Mouse (Mus musculus) heart, embryonic 14.5 days (tissue): ENCODE measurements around the gene Plekha7. TPM values are rescaled to one million over a fixed set of nuclear protein-coding genes. Genes with fewer than 3 reads are reported as not detected.

ENCODE experiments used
- ATAC-seq: fragments of 200-750 bp; cut with Nextera tagmentation; 2 replicates; pipeline ENCODE4 v1.8.0; 2017; ENCODE audit warnings: low read depth, moderate TSS enrichment; ENCODE audit not compliant: insufficient number of reproducible peaks, insufficient read depth, low FRiP score
- H3K27ac ChIP-seq, 2 experiments: fragments of 200-500 bp in 1 of 2; fragments of 300-500 bp in 1 of 2; sonication (generic) in 1 of 2; replicated peaks in 1 of 2; 2 replicates each; pipeline ENCODE4 v1.5.1; 2012 to 2014; ENCODE audit warnings: low read depth in 2 of 2, low read length in 2 of 2, control low read depth in 1 of 2, mild to moderate bottlenecking in 1 of 2, mixed read lengths in 1 of 2; ENCODE audit not compliant: control insufficient read depth in 1 of 2, insufficient read depth in 1 of 2
- H3K27me3 ChIP-seq: fragments of 300-500 bp; sonication (generic); 2 replicates; pipeline ENCODE4 v1.6.1; 2014; ENCODE audit warnings: mild to moderate bottlenecking, low read length, control low read depth; ENCODE audit not compliant: control insufficient read depth, insufficient read depth
- H3K36me3 ChIP-seq: fragments of 300-500 bp; sonication (generic); 2 replicates; pipeline ENCODE4 v1.6.1; 2014; ENCODE audit warnings: mild to moderate bottlenecking, control low read depth, low read length, mixed read lengths; ENCODE audit not compliant: control insufficient read depth, insufficient read depth
- H3K4me1 ChIP-seq, 2 experiments: fragments of 200-500 bp in 1 of 2; fragments of 300-500 bp in 1 of 2; sonication (generic) in 1 of 2; 2 replicates each; pipeline ENCODE4 v1.6.1; 2012 to 2014; ENCODE audit warnings: low read length in 2 of 2, control low read depth in 1 of 2, mixed read lengths in 1 of 2; ENCODE audit not compliant: control insufficient read depth in 2 of 2, insufficient read depth in 2 of 2
- H3K4me2 ChIP-seq: fragments of 300-500 bp; sonication (generic); 2 replicates; pipeline ENCODE4 v1.6.1; 2014; ENCODE audit warnings: mild to moderate bottlenecking, low read length
- H3K4me3 ChIP-seq, 2 experiments: fragments of 200-500 bp in 1 of 2; fragments of 300-500 bp in 1 of 2; sonication (generic) in 1 of 2; 2 replicates each; pipeline ENCODE4 v1.5.1; 2012 to 2014; ENCODE audit warnings: low read length in 2 of 2, mild to moderate bottlenecking in 2 of 2, control low read depth in 1 of 2, low read depth in 1 of 2, moderate library complexity in 1 of 2; ENCODE audit not compliant: control insufficient read depth in 1 of 2, insufficient read depth in 1 of 2
- H3K9ac ChIP-seq: fragments of 300-500 bp; sonication (generic); 2 replicates; pipeline ENCODE4 v1.6.1; 2014; ENCODE audit warnings: mild to moderate bottlenecking, low read length
- H3K9me3 ChIP-seq: fragments of 300-500 bp; sonication (generic); 2 replicates; pipeline ENCODE4 v1.6.1; 2016; ENCODE audit warnings: low read length, control low read depth; ENCODE audit not compliant: control insufficient read depth
- WGBS: fragments of 180-500 bp; shearing (Covaris S2); extraction: QIAGEN DNeasy Blood & Tissue Kit; methylation state at CpG from one replicate; pipeline ENCODE4 v1.1.7; 2014; 5-methylcytosine and 5-hydroxymethylcytosine counted together
- polyA plus RNA-seq: library from polyadenylated mRNA; unstranded; fragments of >200 nt; fragmentation: Nextera tagmentation; extraction: Ambion mirVana; gene quantifications from 2 replicates; pipeline ENCODE4 v1.2.1, GENCODE M21; 2014

Gene Plekha7
- polyA plus RNA-seq, 1 experiment from 2014 or later = 26.1 TPM

DNA sequence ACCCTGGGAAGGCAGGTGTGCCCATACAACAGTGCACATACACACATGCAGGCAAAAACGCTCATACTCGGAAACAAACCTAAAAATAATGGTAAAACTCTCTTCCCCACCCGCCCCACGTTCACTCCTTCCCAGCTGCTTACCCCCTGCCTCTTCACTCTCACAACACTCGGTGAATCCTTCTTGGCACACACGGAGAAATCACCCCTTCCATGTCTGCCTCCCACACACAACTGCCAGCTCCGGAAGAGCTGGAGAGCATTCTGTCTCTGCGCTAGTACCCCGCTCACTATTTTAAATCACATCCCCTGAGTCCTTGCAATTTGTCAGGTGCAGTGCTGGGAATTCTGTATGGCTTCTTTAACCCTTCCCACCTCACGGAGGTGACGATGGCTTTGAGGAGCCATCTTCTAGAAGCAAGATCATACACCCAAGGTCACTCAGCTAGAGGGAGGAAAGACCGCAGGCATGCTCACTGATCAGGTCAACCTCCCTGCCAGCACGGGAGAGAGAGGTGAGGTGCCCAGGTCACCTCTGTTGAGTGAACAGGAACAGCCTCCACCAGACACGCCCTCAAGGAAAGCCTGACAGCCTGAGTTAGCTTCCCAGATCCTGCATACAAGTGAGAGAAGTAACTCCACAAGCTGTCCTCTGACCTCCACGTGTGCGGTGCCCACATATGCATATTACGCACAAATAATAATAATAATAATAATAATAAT, 49.6 kb downstream of the Plekha7 start:
- Histone ChIP-seq H3K27ac (no peak overlapping the region), H3K27me3 (no peaks in the 10 kb centered on the region), H3K36me3 (no peaks in the 10 kb centered on the region), H3K4me2 (no peak overlapping the region), H3K4me1 (peaks cover 6 to 19% of the 10 kb centered on the region in 2 experiments; a peak in 3 of 4 replicates), H3K4me3 (no peak overlapping the region), H3K9ac (no peak overlapping the region), H3K9me3 (no peaks in the 10 kb centered on the region)
- no peak for ATAC-seq
- WGBS = 65% methylated on average over 17 of the region's 17 CpGs

DNA sequence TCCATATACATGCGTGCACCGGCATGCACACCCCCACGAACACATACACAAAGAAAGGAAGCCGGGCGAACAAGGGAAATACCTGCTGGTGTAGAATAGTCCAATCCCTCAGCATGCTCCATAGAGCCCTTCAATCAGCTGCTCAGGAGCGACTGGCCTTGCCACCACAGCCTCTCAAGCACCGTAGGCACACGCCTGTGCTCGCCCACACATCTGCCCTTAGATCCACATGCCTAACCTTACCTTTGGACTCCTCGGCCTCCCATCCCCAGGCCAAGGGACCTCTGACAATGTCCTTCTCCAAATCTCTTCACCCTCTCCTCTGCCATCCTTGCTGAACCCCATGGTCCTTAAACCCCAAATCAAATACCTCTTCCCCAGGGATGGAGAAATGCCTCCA, 50.2 kb downstream of the Plekha7 start:
- H3K9ac ChIP-seq = no peak overlapping the region
- no peaks in the 10 kb centered on the region for H3K9me3 ChIP-seq
- no peak overlapping the region for H3K4me2 ChIP-seq
- WGBS = 93% methylated on average over 10 of the region's 10 CpGs
- no peak overlapping the region for H3K4me3 ChIP-seq
- H3K27ac ChIP-seq = no peak overlapping the region
- ATAC-seq = no peak
- peaks cover 6 to 14% of the 10 kb centered on the region in 2 experiments; a peak in 3 of 4 replicates for H3K4me1 ChIP-seq
- H3K36me3 ChIP-seq = no peaks in the 10 kb centered on the region
- H3K27me3 ChIP-seq = no peaks in the 10 kb centered on the region

DNA sequence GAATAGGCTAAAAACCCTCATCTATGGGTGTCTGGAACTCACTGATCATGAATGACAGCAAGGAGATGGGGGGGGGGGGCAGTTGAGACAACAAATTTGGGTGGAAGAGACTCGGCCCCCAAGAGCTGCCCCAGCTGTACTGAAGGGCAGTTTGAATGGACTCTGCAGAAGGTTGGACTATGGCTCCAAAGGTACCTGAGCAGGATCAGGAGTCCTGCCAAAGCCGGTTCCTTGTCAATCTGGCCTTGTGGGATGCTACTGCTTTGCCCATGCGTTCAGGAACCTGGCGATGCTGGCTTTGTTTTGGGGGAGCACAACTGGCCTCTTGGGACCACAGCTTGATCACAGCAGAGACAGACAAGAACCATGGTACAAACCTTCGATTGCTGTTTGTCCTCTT, 52.5 kb downstream of the Plekha7 start:
- no peak overlapping the region for H3K9ac ChIP-seq
- H3K4me2 ChIP-seq = no peak overlapping the region
- H3K4me1 ChIP-seq = peaks cover 2 to 7% of the 10 kb centered on the region in 2 experiments; a peak in 2 of 4 replicates
- no peak overlapping the region for H3K27ac ChIP-seq
- ATAC-seq = no peak
- H3K36me3 ChIP-seq = no peaks in the 10 kb centered on the region
- H3K27me3 ChIP-seq = no peaks in the 10 kb centered on the region
- no peak overlapping the region for H3K4me3 ChIP-seq
- 80% methylated on average over 5 of the region's 5 CpGs for WGBS
- H3K9me3 ChIP-seq = no peaks in the 10 kb centered on the region

DNA sequence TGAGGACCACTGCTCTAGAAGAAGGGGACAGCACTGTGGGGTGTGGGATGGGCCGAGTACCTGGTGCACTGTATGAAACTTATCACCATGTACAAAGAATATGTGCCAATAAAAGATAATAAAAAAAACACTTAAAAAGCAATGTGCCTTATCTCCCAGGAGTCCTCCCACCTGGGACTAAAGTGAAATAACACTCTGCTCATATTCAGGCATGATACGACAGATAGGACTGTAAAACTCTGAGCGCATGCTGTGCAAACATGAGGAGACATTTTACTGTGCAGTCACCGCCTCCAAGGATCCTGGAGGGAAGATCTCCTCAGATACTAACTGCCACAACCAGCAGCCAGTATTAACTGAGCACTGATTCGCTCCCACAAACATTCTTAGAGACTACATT, 53.5 kb downstream of the Plekha7 start:
- H3K9ac ChIP-seq = no peak overlapping the region
- H3K27ac ChIP-seq = no peak overlapping the region
- no peak overlapping the region for H3K4me3 ChIP-seq
- no peak overlapping the region for H3K4me2 ChIP-seq
- ATAC-seq = no peak
- WGBS = 85% methylated on average over 5 of the region's 5 CpGs
- no peaks in the 10 kb centered on the region for H3K36me3 ChIP-seq
- peaks cover 2 to 7% of the 10 kb centered on the region in 2 experiments; a peak in 2 of 4 replicates for H3K4me1 ChIP-seq
- H3K9me3 ChIP-seq = no peaks in the 10 kb centered on the region
- no peaks in the 10 kb centered on the region for H3K27me3 ChIP-seq

DNA sequence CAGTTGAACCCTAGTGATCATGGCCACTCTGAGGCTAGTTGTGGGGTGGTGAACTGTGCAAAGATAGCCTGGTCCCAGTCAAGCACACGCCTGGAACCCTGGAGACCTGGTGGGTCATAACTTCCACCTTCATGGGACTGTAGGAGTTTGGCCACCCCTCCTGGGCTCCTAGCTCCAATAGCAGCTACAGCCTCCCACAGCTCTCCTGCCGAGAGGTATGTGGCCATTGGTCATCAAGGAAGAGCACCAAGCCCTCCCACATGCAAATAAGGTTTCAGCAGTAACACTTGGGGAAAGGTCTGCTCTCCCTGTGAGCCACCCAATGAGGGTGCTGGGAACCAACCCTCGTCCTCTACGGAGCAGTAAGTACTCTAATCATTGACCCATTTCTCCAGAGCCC, 55.7 kb downstream of the Plekha7 start:
- H3K4me2 ChIP-seq = no peak overlapping the region
- H3K9me3 ChIP-seq = no peaks in the 10 kb centered on the region
- no peak for ATAC-seq
- H3K4me3 ChIP-seq = no peak overlapping the region
- H3K36me3 ChIP-seq = no peaks in the 10 kb centered on the region
- H3K4me1 ChIP-seq = peaks cover 0 to 3% of the 10 kb centered on the region in 2 experiments; a peak in 1 of 4 replicates
- H3K27ac ChIP-seq = no peak overlapping the region
- 71% methylated on average over 4 of the region's 4 CpGs for WGBS
- no peak overlapping the region for H3K9ac ChIP-seq
- no peaks in the 10 kb centered on the region for H3K27me3 ChIP-seq

DNA sequence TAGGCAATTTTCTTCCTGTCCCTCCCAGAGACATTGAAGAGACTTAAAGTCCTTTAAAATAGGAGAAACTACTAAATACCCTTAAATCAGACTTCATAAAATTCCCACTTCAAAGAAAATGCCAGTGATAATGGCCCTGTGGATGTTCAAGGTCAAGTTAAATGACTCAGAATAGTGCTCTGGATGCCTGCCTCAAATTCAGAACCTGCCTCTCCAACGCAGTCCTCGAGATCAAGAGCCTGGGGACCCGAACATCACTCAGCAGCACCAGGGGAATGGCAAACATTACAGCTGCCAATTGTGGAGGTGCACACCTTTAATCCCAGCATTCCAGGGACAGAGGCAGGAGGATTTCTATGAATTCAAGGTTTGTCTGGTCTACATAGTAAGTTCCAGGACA, 56.7 kb downstream of the Plekha7 start:
- no peak for ATAC-seq
- no peak overlapping the region for H3K4me2 ChIP-seq
- H3K36me3 ChIP-seq = no peaks in the 10 kb centered on the region
- H3K4me1 ChIP-seq = peaks cover 8 to 9% of the 10 kb centered on the region in 2 experiments
- 49% methylated on average over 3 of the region's 3 CpGs for WGBS
- H3K4me3 ChIP-seq = no peak overlapping the region
- H3K9me3 ChIP-seq = no peaks in the 10 kb centered on the region
- H3K27me3 ChIP-seq = no peaks in the 10 kb centered on the region
- no peak overlapping the region for H3K27ac ChIP-seq
- no peak overlapping the region for H3K9ac ChIP-seq

DNA sequence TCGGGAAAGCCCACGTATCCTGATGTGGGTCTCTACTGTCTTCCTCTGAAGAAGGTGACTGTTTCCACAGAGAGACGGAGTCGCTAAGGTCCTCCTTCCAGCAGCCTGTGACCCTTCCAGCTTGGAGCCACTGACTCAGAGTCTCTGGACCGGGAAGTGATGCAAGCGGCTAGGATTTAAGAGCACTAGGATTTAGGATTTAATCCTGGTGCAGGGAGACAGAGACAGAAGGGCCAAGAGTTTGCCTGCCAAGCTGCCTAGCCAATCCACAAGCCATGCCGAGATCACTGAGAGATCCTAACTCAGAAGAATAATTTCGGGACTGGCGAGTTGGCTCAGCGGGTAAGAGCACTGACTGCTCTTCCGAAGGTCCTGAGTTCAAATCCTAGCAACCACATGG, 59.6 kb downstream of the Plekha7 start:
- WGBS = 94% methylated on average over 11 of the region's 11 CpGs

DNA sequence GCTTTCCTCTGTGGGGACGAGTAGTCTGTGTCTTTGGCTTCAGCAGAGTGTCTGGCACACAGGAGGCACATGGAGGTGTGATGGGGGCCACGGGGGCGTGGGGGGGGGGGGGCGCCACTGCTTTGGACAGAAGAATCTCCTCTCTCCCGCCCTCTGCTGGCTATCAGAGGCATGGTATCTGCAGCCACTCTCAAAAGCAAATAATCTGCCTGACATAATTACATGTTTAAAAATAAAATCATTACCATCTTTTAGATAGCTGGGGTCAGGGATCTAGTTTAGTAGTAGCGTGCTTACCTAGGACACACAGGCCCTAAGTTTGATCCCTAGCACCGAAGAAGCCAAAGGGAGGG, 60.8 kb downstream of the Plekha7 start:
- Histone ChIP-seq H3K4me3 (peak overlapping the region; percentile 23; a peak in 2 of 4 replicates), H3K27ac (peak overlapping the region; percentile 75 to 88), H3K36me3 (no peaks in the 10 kb centered on the region), H3K27me3 (no peaks in the 10 kb centered on the region), H3K4me1 (peaks cover 29 to 41% of the 10 kb centered on the region in 2 experiments), H3K9ac (peak overlapping the region; percentile 58; the same call in 1 of the 2 replicates), H3K4me2 (peak overlapping the region; percentile 65), H3K9me3 (no peaks in the 10 kb centered on the region)
- ATAC-seq = no peak
- WGBS = 2% methylated on average over 5 of the region's 7 CpGs

More for the DNA sequence above, 59.6 kb downstream of the Plekha7 start:
- Histone ChIP-seq H3K9ac (no peak overlapping the region), H3K27me3 (no peaks in the 10 kb centered on the region), H3K36me3 (no peaks in the 10 kb centered on the region), H3K4me3 (no peak overlapping the region), H3K9me3 (no peaks in the 10 kb centered on the region), H3K4me2 (no peak overlapping the region), H3K4me1 (peaks cover 29 to 38% of the 10 kb centered on the region in 2 experiments), H3K27ac (no peak overlapping the region)
- ATAC-seq = no peak
